Mouse (Mus musculus): ENCODE data around the gene Adcyap1r1.

- no peak for TF ChIP-seq CTCF (IDR thresholded peaks at IDR 0.05 in 2 of 3, conservative IDR thresholded peaks at IDR 0.05 in 1 of 3; ENCODE audit: control insufficient read depth in 1 of 3, insufficient read depth in 1 of 3, low read depth in 2 of 3, low read length in 3 of 3, poor library complexity in 1 of 3, severe bottlenecking in 1 of 3)
- TF ChIP-seq JUND (IDR thresholded peaks at IDR 0.05; ENCODE audit: low read depth, low read length) = no peak
These were observed 6.4 kb downstream of the Adcyap1r1 start for GRCm38 (mm10) chr6:55458156-55458555.
